Mouse (Mus musculus): ENCODE data around the gene Carmil2. TPM values are rescaled to one million over a fixed set of nuclear protein-coding genes. Genes with fewer than 3 reads are reported as not detected.
A peak's percentile ranks its signal among the peaks of the same experiment; 100 is the strongest.

The Carmil2 gene
- total and polyA plus RNA-seq, 3 experiments = 2.0 to 33.2 (median 7.6) TPM

GRCm38 (mm10) chr8:105700566-105700965 lies 14.5 kb downstream of the Carmil2 start:
- DNase-seq (ENCODE audit: extremely low read depth) = peak; percentile 76
- no peaks in the 10 kb centered on the region for H3K27me3 ChIP-seq (replicated peaks)
- no peaks in the 10 kb centered on the region for H3K79me2 ChIP-seq (replicated peaks; ENCODE audit: control insufficient read depth, extremely low read depth, insufficient read depth, poor library complexity, severe bottlenecking)
- H3K9ac ChIP-seq (ENCODE audit: insufficient read depth, low read depth) = peak overlapping the region; percentile 97
- H3K27ac ChIP-seq (ENCODE audit: insufficient read depth, low read depth) = peak overlapping the region; percentile 90
- H3K4me1 ChIP-seq (ENCODE audit: control insufficient read depth in 1 of 2, insufficient read depth in 2 of 2) = peaks cover 6 to 29% of the 10 kb centered on the region in 2 experiments; a peak in 3 of 4 replicates
- in situ Hi-C loops (cut with MboI; ENCODE audit: low pct_ligation_motif_present, low pct_unique_long_range_greater_than_20kb, low sequenced_read_pairs) (loop anchor here (5.0 to 25.0 kb wide), 2 partner anchors 103 to 337 kb away; no protein-coding TSS in a partner anchor), dilution Hi-C loops (cut with MboI; ENCODE audit: extremely low pct_ligation_motif_present, extremely low pct_unique_long_range_greater_than_20kb, low sequenced_read_pairs) (no loop called here)
- H3K4me2 ChIP-seq (ENCODE audit: insufficient read depth, low read depth, poor library complexity, severe bottlenecking) = peak overlapping the region; percentile 85
- no peaks in the 10 kb centered on the region for H3K9me3 ChIP-seq (replicated peaks; ENCODE audit: low read length)
- peak; percentile 85 for TF ChIP-seq SIN3A (IDR thresholded peaks at IDR 0.05; ENCODE audit: low read length)
- no peak for TF ChIP-seq CHD1 (IDR thresholded peaks at IDR 0.05; ENCODE audit: low read depth, low read length)
- no peak for TF ChIP-seq USF1 (IDR thresholded peaks at IDR 0.05; ENCODE audit: low read depth, low read length)
- no peak for TF ChIP-seq GABPA (IDR thresholded peaks at IDR 0.05; ENCODE audit: insufficient replicate concordance, low read depth, low read length)
- 0 out of 2 replicates have a peak, but pooled peaks have one; percentile 1 for TF ChIP-seq HCFC1 (IDR thresholded peaks at IDR 0.05; ENCODE audit: low read depth, low read length)
- no peak for TF ChIP-seq MEF2A (IDR thresholded peaks at IDR 0.05; ENCODE audit: borderline replicate concordance, low read depth, low read length)
- no peak; the same call in 1 of the 2 replicates for TF ChIP-seq IRF4 (IDR thresholded peaks at IDR 0.05; ENCODE audit: low read depth, low read length)
- TF ChIP-seq MAX (IDR thresholded peaks at IDR 0.05; ENCODE audit: low read length) = no peak
- no peak for TF ChIP-seq RAD21 (IDR thresholded peaks at IDR 0.05; ENCODE audit: low read depth, low read length)
- no peak for TF ChIP-seq ZNF384 (IDR thresholded peaks at IDR 0.05; ENCODE audit: low read depth, low read length)
- H3K4me3 ChIP-seq (replicated peaks in 1 of 3; ENCODE audit: low read depth in 2 of 3, low read length in 2 of 3, poor library complexity in 1 of 3) = peak overlapping the region; percentile 77 to 90 (median 85)
- H3K36me3 ChIP-seq (replicated peaks in 1 of 2; ENCODE audit: control insufficient read depth in 1 of 2, insufficient read depth in 1 of 2, low read length in 1 of 2) = peaks cover 55 to 76% of the 10 kb centered on the region in 2 experiments

GRCm38 (mm10) chr8:105700966-105701824 lies 15.1 kb downstream of the Carmil2 start, which contains the start of the genes Acd and Pard6a:
TSS of gene Acd (minus strand) at chr8:105701102.
TSS of gene Pard6a (plus strand) at chr8:105701148.
- H3K4me2 ChIP-seq (ENCODE audit: insufficient read depth, low read depth, poor library complexity, severe bottlenecking) = peak within 1 kb of the TSS; percentile 85
- dilution Hi-C loops (cut with MboI; ENCODE audit: extremely low pct_ligation_motif_present, extremely low pct_unique_long_range_greater_than_20kb, low sequenced_read_pairs) = no loop called here
- H3K9me3 ChIP-seq (replicated peaks; ENCODE audit: low read length) = no peaks in the 10 kb centered on the region
- peaks cover 50 to 69% of the 10 kb centered on the region in 2 experiments for H3K36me3 ChIP-seq (replicated peaks in 1 of 2; ENCODE audit: control insufficient read depth in 1 of 2, insufficient read depth in 1 of 2, low read length in 1 of 2)
- peak; percentile 95 for DNase-seq (ENCODE audit: extremely low read depth)
- in situ Hi-C loops (cut with MboI; ENCODE audit: low pct_ligation_motif_present, low pct_unique_long_range_greater_than_20kb, low sequenced_read_pairs) = loop anchor here (5.0 to 25.0 kb wide), 2 partner anchors 104 to 336 kb away; no protein-coding TSS in a partner anchor
- peak within 1 kb of the TSS; percentile 97 for H3K9ac ChIP-seq (ENCODE audit: insufficient read depth, low read depth)
- peak within 1 kb of the TSS; percentile 90 for H3K27ac ChIP-seq (ENCODE audit: insufficient read depth, low read depth)
- H3K4me1 ChIP-seq (ENCODE audit: control insufficient read depth in 1 of 2, insufficient read depth in 2 of 2) = peaks cover 8 to 34% of the 10 kb centered on the region in 2 experiments
- no peaks in the 10 kb centered on the region for H3K27me3 ChIP-seq (replicated peaks)
- H3K79me2 ChIP-seq (replicated peaks; ENCODE audit: control insufficient read depth, extremely low read depth, insufficient read depth, poor library complexity, severe bottlenecking) = no peaks in the 10 kb centered on the region
- H3K4me3 ChIP-seq (replicated peaks in 1 of 3; ENCODE audit: low read depth in 2 of 3, low read length in 2 of 3, poor library complexity in 1 of 3) = peak within 1 kb of the TSS; percentile 77 to 90 (median 85)
- TF ChIP-seq PAX5 (IDR thresholded peaks at IDR 0.05; ENCODE audit: low read length) = no peak
- TF ChIP-seq MYC (IDR thresholded peaks at IDR 0.05; ENCODE audit: low read depth, low read length) = 0 out of 2 replicates have a peak, but pooled peaks have one; percentile 50
- no peak for TF ChIP-seq RAD21 (IDR thresholded peaks at IDR 0.05; ENCODE audit: low read depth, low read length)
- TF ChIP-seq JUN (IDR thresholded peaks at IDR 0.05; ENCODE audit: insufficient read depth, low read depth, low read length) = no peak
- TF ChIP-seq CTCF (conservative IDR thresholded peaks at IDR 0.05 in 1 of 2, IDR thresholded peaks at IDR 0.05 in 1 of 2; ENCODE audit: low read depth in 2 of 2, low read length in 2 of 2) = no peak
- TF ChIP-seq SMC3 (IDR thresholded peaks at IDR 0.05; ENCODE audit: low read depth, low read length) = no peak
- TF ChIP-seq IRF4 (IDR thresholded peaks at IDR 0.05; ENCODE audit: low read depth, low read length) = no peak; the same call in 1 of the 2 replicates
- peak; percentile 52; the same call in 1 of the 2 replicates for TF ChIP-seq POLR2AphosphoS2 (IDR thresholded peaks at IDR 0.05; ENCODE audit: low read depth, low read length)
- TF ChIP-seq CHD1 (IDR thresholded peaks at IDR 0.05; ENCODE audit: low read depth, low read length) = no peak
- no peak; the same call in 1 of the 2 replicates for TF ChIP-seq CHD2 (IDR thresholded peaks at IDR 0.05; ENCODE audit: low read length)
- no peak; the same call in 1 of the 2 replicates for TF ChIP-seq ETS1 (conservative IDR thresholded peaks at IDR 0.05; ENCODE audit: low read depth, low read length)
- TF ChIP-seq KAT2A (IDR thresholded peaks at IDR 0.05; ENCODE audit: insufficient replicate concordance, low read length) = no peak
- TF ChIP-seq NELFE (IDR thresholded peaks at IDR 0.05; ENCODE audit: low read depth, low read length) = peak; percentile 81
- no peak for TF ChIP-seq UBTF (IDR thresholded peaks at IDR 0.05; ENCODE audit: low read depth, low read length)
- TF ChIP-seq JUND (conservative IDR thresholded peaks at IDR 0.05; ENCODE audit: low read depth, low read length) = no peak
- no peak for TF ChIP-seq ZKSCAN1 (IDR thresholded peaks at IDR 0.05; ENCODE audit: borderline replicate concordance, low read depth, low read length)
- TF ChIP-seq POLR2A (IDR thresholded peaks at IDR 0.05; ENCODE audit: low read depth, low read length) = peak; percentile 75
- TF ChIP-seq GABPA (IDR thresholded peaks at IDR 0.05; ENCODE audit: insufficient replicate concordance, low read depth, low read length) = peak; percentile 47; the same call in 1 of the 2 replicates
- TF ChIP-seq RCOR1 (conservative IDR thresholded peaks at IDR 0.05; ENCODE audit: low read depth, low read length) = no peak
- TF ChIP-seq USF2 (conservative IDR thresholded peaks at IDR 0.05; ENCODE audit: low read depth, low read length) = peak; percentile 86
- TF ChIP-seq MAFK (IDR thresholded peaks at IDR 0.05; ENCODE audit: insufficient replicate concordance, low read length) = no peak
- TF ChIP-seq MEF2A (IDR thresholded peaks at IDR 0.05; ENCODE audit: borderline replicate concordance, low read depth, low read length) = 0 out of 2 replicates have a peak, but pooled peaks have one; percentile 8
- peak; percentile 35 for TF ChIP-seq ELF1 (IDR thresholded peaks at IDR 0.05; ENCODE audit: low read depth, low read length)
- TF ChIP-seq NRF1 (IDR thresholded peaks at IDR 0.05; ENCODE audit: low read depth, low read length) = peak; percentile 91
